Mouse (Mus musculus): ENCODE data around the gene Tcf7l2. TPM values are rescaled to one million over a fixed set of nuclear protein-coding genes. Genes with fewer than 3 reads are reported as not detected.

The Tcf7l2 gene
- polyA plus RNA-seq, 1 experiment from 2014 or later = 45.6 TPM

DNA sequence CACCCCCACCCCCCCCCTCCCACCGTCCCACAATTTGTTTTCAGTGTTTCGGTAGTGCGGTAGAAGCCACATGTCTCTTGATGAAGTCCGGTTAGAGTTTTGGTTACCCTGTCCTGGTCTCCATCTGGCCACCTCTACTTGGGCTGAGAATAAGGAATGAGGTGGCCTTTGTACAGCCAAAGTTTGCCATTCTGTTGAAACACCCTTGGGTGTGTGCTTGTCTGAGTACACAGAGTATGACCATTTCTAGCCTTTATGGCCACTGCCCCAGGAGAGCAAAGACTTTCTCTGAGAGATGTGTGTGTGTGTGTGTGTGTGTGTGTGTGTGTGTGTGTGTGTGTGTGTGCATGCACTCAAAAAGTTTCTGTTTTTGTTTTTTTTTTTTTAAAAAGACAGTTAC lies 127.0 kb downstream of the Tcf7l2 start:
- WGBS = 96% methylated on average over 4 of the region's 4 CpGs
- ATAC-seq (replicated peaks; ENCODE audit: extremely low read depth, insufficient read depth, low FRiP score) = no peak
- H3K4me1 ChIP-seq (ENCODE audit: control insufficient read depth, insufficient read depth, low read length) = peaks cover 22% of the 10 kb centered on the region

DNA sequence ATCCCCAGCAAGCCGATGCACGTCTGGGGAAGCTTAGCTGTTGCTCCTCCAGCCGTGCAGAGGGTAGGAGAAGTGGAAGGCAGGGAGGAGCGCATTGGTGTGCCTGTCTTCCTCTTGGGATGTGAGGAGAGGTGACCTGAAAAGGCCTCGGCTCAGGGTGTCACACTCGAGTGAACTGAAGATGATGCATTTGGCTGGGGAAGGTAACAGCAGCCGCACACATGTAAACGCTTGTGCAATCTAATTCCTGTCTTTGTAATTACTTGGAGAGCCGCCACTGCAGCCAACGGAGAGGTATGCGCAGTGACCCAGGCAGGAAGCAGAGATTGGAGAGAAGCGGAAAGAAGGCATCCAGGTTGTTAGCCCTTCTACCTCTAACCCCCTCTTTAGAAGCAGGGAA lies 129.2 kb downstream of the Tcf7l2 start:
- Histone ChIP-seq H3K27ac (ENCODE audit: low read length) (no peak overlapping the region), H3K4me2 (ENCODE audit: low read depth, low read length) (no peak overlapping the region), H3K9ac (ENCODE audit: low read length) (no peak overlapping the region), H3K9me3 (replicated peaks; ENCODE audit: control insufficient read depth, low read length) (no peaks in the 10 kb centered on the region), H3K4me1 (ENCODE audit: control insufficient read depth, insufficient read depth, low read length) (peaks cover 22% of the 10 kb centered on the region), H3K27me3 (ENCODE audit: control insufficient read depth, insufficient read depth, low read length) (no peaks in the 10 kb centered on the region), H3K36me3 (ENCODE audit: control insufficient read depth, insufficient read depth) (no peaks in the 10 kb centered on the region), H3K4me3 (ENCODE audit: low read length) (no peak overlapping the region)
- 63% methylated on average over 12 of the region's 12 CpGs for WGBS
- no peak for ATAC-seq (replicated peaks; ENCODE audit: extremely low read depth, insufficient read depth, low FRiP score)

More for the DNA sequence above, 127.0 kb downstream of the Tcf7l2 start:
- H3K27ac ChIP-seq (ENCODE audit: low read length) = no peak overlapping the region
- no peak overlapping the region for H3K4me3 ChIP-seq (ENCODE audit: low read length)
- H3K27me3 ChIP-seq (ENCODE audit: control insufficient read depth, insufficient read depth, low read length) = no peaks in the 10 kb centered on the region
- no peak overlapping the region for H3K4me2 ChIP-seq (ENCODE audit: low read depth, low read length)
- H3K36me3 ChIP-seq (ENCODE audit: control insufficient read depth, insufficient read depth) = 0 out of 2 replicates have a peak, but pooled peaks cover 2% of the 10 kb centered on the region
- H3K9ac ChIP-seq (ENCODE audit: low read length) = no peak overlapping the region
- no peaks in the 10 kb centered on the region for H3K9me3 ChIP-seq (replicated peaks; ENCODE audit: control insufficient read depth, low read length)

DNA sequence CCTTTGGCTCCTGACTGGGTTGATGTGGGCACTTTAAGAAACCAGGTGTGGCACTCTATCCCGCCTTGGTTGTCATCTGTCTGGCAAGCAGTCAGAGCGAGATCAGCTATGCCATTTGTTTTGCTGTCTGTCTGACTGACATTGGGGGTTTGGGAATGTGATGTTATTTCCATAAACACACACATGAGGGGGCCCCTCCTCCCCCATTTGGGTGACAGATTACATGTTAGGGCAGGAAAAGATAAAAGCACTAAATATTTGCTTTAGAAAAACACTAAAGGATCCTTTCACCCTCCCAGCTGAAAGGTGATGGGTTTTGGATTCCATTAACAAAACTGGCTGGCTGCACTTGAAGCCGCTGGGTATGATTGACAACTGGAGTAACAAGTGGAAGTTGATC lies 129.9 kb downstream of the Tcf7l2 start:
- H3K9ac ChIP-seq (ENCODE audit: low read length) = no peak overlapping the region
- H3K36me3 ChIP-seq (ENCODE audit: control insufficient read depth, insufficient read depth) = no peaks in the 10 kb centered on the region
- H3K27ac ChIP-seq (ENCODE audit: low read length) = no peak overlapping the region
- no peak overlapping the region for H3K4me3 ChIP-seq (ENCODE audit: low read length)
- peaks cover 21% of the 10 kb centered on the region for H3K4me1 ChIP-seq (ENCODE audit: control insufficient read depth, insufficient read depth, low read length)
- 80% methylated on average over 3 of the region's 3 CpGs for WGBS
- no peak overlapping the region for H3K4me2 ChIP-seq (ENCODE audit: low read depth, low read length)
- no peak for ATAC-seq (replicated peaks; ENCODE audit: extremely low read depth, insufficient read depth, low FRiP score)
- no peaks in the 10 kb centered on the region for H3K9me3 ChIP-seq (replicated peaks; ENCODE audit: control insufficient read depth, low read length)
- H3K27me3 ChIP-seq (ENCODE audit: control insufficient read depth, insufficient read depth, low read length) = no peaks in the 10 kb centered on the region

DNA sequence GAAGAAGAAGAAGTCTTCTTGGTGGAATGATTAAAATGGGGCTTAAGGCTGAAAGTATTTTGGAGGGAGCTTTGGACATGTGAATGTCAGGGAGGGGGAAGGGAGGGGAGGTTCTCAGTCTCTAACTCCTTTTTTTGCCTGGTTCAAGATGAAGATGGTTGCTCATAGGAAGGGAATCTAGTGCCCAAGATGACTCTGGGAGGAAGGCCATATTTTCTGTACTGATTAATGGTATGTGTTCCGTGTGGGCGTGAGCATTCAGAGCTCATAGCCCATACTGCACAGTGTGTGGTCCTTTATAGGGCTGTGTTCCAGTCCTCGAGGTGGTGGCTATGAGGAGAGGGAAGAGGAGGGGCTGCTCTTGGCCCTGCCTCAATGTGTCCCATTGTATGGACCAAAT lies 131.6 kb downstream of the Tcf7l2 start:
- Histone ChIP-seq H3K36me3 (ENCODE audit: control insufficient read depth, insufficient read depth) (no peaks in the 10 kb centered on the region), H3K27me3 (ENCODE audit: control insufficient read depth, insufficient read depth, low read length) (no peaks in the 10 kb centered on the region), H3K4me1 (ENCODE audit: control insufficient read depth, insufficient read depth, low read length) (peaks cover 13% of the 10 kb centered on the region), H3K4me3 (ENCODE audit: low read length) (no peak overlapping the region), H3K4me2 (ENCODE audit: low read depth, low read length) (no peak overlapping the region), H3K9ac (ENCODE audit: low read length) (no peak overlapping the region), H3K27ac (ENCODE audit: low read length) (no peak overlapping the region), H3K9me3 (replicated peaks; ENCODE audit: control insufficient read depth, low read length) (no peaks in the 10 kb centered on the region)
- no peak for ATAC-seq (replicated peaks; ENCODE audit: extremely low read depth, insufficient read depth, low FRiP score)
- WGBS = 84% methylated on average over 3 of the region's 3 CpGs

DNA sequence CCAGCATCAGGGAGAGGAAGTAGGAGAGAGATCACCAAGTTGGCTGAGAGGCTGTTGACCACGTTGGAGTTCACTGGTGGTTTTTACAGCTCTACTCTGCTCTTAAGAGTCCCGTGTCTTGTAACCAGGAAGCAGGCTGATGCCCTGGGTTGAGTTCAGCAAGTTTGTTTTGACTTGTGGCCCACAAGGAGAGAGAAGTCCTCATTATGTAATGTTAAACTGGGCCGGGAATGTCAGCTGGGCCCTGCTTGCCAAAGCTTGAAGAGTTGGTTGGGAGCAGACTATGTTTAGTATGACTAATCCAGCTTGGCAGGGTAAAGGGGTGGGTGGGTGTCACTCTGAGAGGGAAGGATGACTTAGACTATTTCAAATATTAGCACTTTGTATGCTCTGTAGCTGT lies 134.9 kb downstream of the Tcf7l2 start:
- Histone ChIP-seq H3K4me2 (ENCODE audit: low read depth, low read length) (no peak overlapping the region), H3K9ac (ENCODE audit: low read length) (no peak overlapping the region), H3K27ac (ENCODE audit: low read length) (peak overlapping the region; percentile 4; the same call in 1 of the 2 replicates), H3K9me3 (replicated peaks; ENCODE audit: control insufficient read depth, low read length) (no peaks in the 10 kb centered on the region), H3K27me3 (ENCODE audit: control insufficient read depth, insufficient read depth, low read length) (no peaks in the 10 kb centered on the region), H3K36me3 (ENCODE audit: control insufficient read depth, insufficient read depth) (no peaks in the 10 kb centered on the region), H3K4me1 (ENCODE audit: control insufficient read depth, insufficient read depth, low read length) (0 out of 2 replicates have a peak, but pooled peaks cover 10% of the 10 kb centered on the region), H3K4me3 (ENCODE audit: low read length) (no peak overlapping the region)
- no peak for ATAC-seq (replicated peaks; ENCODE audit: extremely low read depth, insufficient read depth, low FRiP score)
- 43% methylated on average over 3 of the region's 3 CpGs for WGBS

DNA sequence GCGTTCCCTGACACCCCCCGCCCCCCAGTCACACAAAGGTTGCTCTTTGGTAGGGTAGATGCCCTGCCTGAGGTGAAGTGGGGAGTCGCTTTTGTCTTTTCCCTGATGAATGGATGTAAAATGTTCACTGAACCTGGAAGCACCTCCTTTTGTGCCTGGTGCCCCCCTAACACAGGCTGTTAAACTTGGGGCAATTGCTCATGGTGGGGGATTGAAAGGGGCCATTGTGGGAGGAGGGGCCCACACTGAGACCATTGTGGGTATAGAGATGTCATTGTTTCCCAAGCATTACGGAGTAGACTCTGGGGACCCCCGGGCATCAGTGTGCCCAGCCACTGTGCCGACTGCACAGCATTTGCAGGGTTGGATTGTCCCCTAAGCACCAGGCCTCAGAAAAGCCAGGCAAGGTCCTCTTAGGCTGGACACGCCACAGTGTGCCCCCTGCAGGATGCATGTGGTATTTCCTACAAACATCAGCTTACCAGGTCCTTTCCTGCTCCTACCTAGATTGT lies 135.8 kb downstream of the Tcf7l2 start:
- WGBS = 71% methylated on average over 7 of the region's 7 CpGs
- no peaks in the 10 kb centered on the region for H3K36me3 ChIP-seq (ENCODE audit: control insufficient read depth, insufficient read depth)
- H3K9me3 ChIP-seq (replicated peaks; ENCODE audit: control insufficient read depth, low read length) = no peaks in the 10 kb centered on the region
- H3K4me2 ChIP-seq (ENCODE audit: low read depth, low read length) = no peak overlapping the region
- no peak overlapping the region for H3K4me3 ChIP-seq (ENCODE audit: low read length)
- no peak overlapping the region for H3K27ac ChIP-seq (ENCODE audit: low read length)
- H3K4me1 ChIP-seq (ENCODE audit: control insufficient read depth, insufficient read depth, low read length) = 0 out of 2 replicates have a peak, but pooled peaks cover 10% of the 10 kb centered on the region
- ATAC-seq (replicated peaks; ENCODE audit: extremely low read depth, insufficient read depth, low FRiP score) = no peak
- H3K27me3 ChIP-seq (ENCODE audit: control insufficient read depth, insufficient read depth, low read length) = no peaks in the 10 kb centered on the region
- no peak overlapping the region for H3K9ac ChIP-seq (ENCODE audit: low read length)

DNA sequence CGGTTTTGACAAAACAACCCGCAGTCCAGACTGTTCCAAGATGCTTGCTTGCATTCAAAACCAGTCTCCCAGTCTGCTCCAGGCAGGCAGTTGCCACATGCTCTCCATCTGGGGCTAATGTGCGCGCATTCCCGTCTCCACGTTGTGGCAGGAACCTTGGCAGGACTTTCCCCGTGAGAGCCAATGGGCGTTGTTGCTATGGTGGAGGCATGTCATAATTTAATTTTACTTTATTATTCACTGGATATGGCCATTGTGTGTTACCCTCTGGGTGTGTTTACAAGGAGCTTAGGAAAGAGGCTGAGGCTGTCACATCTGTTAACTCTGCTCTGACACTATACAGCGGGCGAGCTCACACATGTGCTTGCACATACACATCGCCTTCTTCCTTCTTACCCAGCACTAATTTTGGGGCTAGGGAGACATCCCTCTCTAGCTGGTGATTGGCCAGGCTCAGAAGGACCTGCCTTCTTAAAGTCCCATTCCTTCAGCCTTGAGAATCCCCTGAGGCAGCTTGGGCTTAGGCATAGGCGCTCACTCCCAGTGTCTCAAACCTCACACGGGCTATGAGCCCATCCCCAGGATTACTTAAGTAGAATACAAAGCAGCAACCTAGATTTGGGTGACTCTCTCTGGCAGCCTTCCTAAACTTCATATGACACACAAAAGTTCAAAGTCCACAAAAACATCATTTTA lies 139.2 kb downstream of the Tcf7l2 start:
- Histone ChIP-seq H3K9ac (ENCODE audit: low read length) (no peak overlapping the region), H3K9me3 (replicated peaks; ENCODE audit: control insufficient read depth, low read length) (no peaks in the 10 kb centered on the region), H3K36me3 (ENCODE audit: control insufficient read depth, insufficient read depth) (no peaks in the 10 kb centered on the region), H3K4me3 (ENCODE audit: low read length) (no peak overlapping the region), H3K4me1 (ENCODE audit: control insufficient read depth, insufficient read depth, low read length) (0 out of 2 replicates have a peak, but pooled peaks cover 5% of the 10 kb centered on the region), H3K4me2 (ENCODE audit: low read depth, low read length) (no peak overlapping the region), H3K27ac (ENCODE audit: low read length) (no peak overlapping the region), H3K27me3 (ENCODE audit: control insufficient read depth, insufficient read depth, low read length) (no peaks in the 10 kb centered on the region)
- ATAC-seq (replicated peaks; ENCODE audit: extremely low read depth, insufficient read depth, low FRiP score) = peak; percentile 6; the same call in 1 of the 2 replicates
- 80% methylated on average over 13 of the region's 13 CpGs for WGBS

DNA sequence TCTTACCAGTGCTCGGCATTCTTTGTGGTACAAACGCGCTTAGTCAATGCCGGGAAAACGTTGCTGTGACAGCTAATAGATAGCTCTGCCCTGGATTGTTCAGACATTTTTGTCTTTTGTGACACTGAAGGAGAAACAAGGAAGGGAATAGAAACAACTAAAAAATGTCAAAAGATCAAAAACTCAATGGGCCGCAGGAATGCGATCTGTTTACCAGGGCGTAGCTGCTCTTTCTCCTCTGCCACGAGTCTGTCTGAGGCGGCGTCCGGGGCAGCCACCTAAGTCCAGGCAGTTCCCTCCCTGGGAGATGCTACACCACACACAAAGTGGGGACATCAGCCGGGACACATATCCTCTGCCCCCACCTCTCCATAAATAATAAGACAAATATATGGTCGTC lies 144.9 kb downstream of the Tcf7l2 start:
- no peaks in the 10 kb centered on the region for H3K4me1 ChIP-seq (ENCODE audit: control insufficient read depth, insufficient read depth, low read length)
- no peaks in the 10 kb centered on the region for H3K9me3 ChIP-seq (replicated peaks; ENCODE audit: control insufficient read depth, low read length)
- no peak overlapping the region for H3K27ac ChIP-seq (ENCODE audit: low read length)
- no peak overlapping the region for H3K4me3 ChIP-seq (ENCODE audit: low read length)
- no peak for ATAC-seq (replicated peaks; ENCODE audit: extremely low read depth, insufficient read depth, low FRiP score)
- no peaks in the 10 kb centered on the region for H3K27me3 ChIP-seq (ENCODE audit: control insufficient read depth, insufficient read depth, low read length)
- 0 out of 2 replicates have a peak, but pooled peaks cover 4% of the 10 kb centered on the region for H3K36me3 ChIP-seq (ENCODE audit: control insufficient read depth, insufficient read depth)
- WGBS = 87% methylated on average over 14 of the region's 14 CpGs
- no peak overlapping the region for H3K4me2 ChIP-seq (ENCODE audit: low read depth, low read length)
- H3K9ac ChIP-seq (ENCODE audit: low read length) = no peak overlapping the region

DNA sequence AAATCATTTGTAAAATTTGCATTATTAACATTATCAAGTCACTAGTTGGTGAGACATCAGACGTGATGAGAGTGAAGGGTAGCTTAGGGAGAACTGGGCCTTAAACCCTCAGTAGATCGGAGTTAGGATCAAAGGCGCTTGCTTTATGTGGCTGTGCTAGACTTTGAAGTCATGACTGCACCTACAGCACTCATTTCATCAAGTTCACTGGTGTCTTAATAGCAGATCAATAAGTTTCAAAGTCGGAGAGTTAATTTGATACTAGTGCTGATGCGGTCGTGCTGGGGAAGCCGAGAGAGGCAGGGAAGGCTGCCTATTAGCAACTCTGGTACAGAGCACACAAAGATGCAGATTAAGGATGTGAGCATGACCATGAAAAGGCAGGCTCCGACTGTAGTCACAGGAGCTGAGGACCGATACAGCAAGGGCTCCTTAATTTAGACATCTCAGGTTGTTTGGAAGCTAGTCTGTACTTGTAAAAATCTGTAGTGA lies 150.1 kb downstream of the Tcf7l2 start:
- no peak overlapping the region for H3K4me3 ChIP-seq (ENCODE audit: low read length)
- no peak overlapping the region for H3K27ac ChIP-seq (ENCODE audit: low read length)
- no peaks in the 10 kb centered on the region for H3K9me3 ChIP-seq (replicated peaks; ENCODE audit: control insufficient read depth, low read length)
- WGBS = 82% methylated on average over 9 of the region's 9 CpGs
- H3K4me2 ChIP-seq (ENCODE audit: low read depth, low read length) = no peak overlapping the region
- 0 out of 2 replicates have a peak, but pooled peaks cover 4% of the 10 kb centered on the region for H3K36me3 ChIP-seq (ENCODE audit: control insufficient read depth, insufficient read depth)
- no peaks in the 10 kb centered on the region for H3K27me3 ChIP-seq (ENCODE audit: control insufficient read depth, insufficient read depth, low read length)
- no peak for ATAC-seq (replicated peaks; ENCODE audit: extremely low read depth, insufficient read depth, low FRiP score)
- H3K9ac ChIP-seq (ENCODE audit: low read length) = no peak overlapping the region
- H3K4me1 ChIP-seq (ENCODE audit: control insufficient read depth, insufficient read depth, low read length) = peaks cover 13% of the 10 kb centered on the region; the same call in 1 of the 2 replicates

Measured in heart, embryonic 16.5 days (tissue).